Mouse (Mus musculus): ENCODE measurements around the gene Ccne1. TPM values are rescaled to one million over a fixed set of nuclear protein-coding genes. Genes with fewer than 3 reads are reported as not detected.
"Not testable (repeated sequence)": the region's sequence is repeated elsewhere in the genome, so short reads cannot be mapped to it uniquely, and the experiment has no call there.

Gene Ccne1
- polyA plus RNA-seq, 1 experiment from 2014 or later: 14.1 TPM

- Histone ChIP-seq H3K9me3 (ENCODE audit: control insufficient read depth, low read length) (no peaks in the 10 kb centered on the region), H3K4me2 (ENCODE audit: low read length) (no peak overlapping the region), H3K4me1 (ENCODE audit: control insufficient read depth, insufficient read depth, low read length) (no peaks in the 10 kb centered on the region), H3K9ac (replicated peaks; ENCODE audit: low read length) (no peak overlapping the region), H3K4me3 (replicated peaks; ENCODE audit: low read depth, low read length) (no peak overlapping the region), H3K27me3 (ENCODE audit: control insufficient read depth, insufficient read depth, low read length) (no peaks in the 10 kb centered on the region), H3K36me3 (ENCODE audit: control insufficient read depth, insufficient read depth, low read length) (no peaks in the 10 kb centered on the region), H3K27ac (replicated peaks; ENCODE audit: low read depth, low read length) (no peak overlapping the region)
- peak; percentile 83 for DNase-seq
- WGBS: 30% methylated on average over 5 of the region's 5 CpGs
- ATAC-seq (ENCODE audit: low FRiP score, low TSS enrichment): no peak
Observed at GRCm38 (mm10) chr7:38131186-38131585, 23.9 kb upstream of the Ccne1 start.

DNA sequence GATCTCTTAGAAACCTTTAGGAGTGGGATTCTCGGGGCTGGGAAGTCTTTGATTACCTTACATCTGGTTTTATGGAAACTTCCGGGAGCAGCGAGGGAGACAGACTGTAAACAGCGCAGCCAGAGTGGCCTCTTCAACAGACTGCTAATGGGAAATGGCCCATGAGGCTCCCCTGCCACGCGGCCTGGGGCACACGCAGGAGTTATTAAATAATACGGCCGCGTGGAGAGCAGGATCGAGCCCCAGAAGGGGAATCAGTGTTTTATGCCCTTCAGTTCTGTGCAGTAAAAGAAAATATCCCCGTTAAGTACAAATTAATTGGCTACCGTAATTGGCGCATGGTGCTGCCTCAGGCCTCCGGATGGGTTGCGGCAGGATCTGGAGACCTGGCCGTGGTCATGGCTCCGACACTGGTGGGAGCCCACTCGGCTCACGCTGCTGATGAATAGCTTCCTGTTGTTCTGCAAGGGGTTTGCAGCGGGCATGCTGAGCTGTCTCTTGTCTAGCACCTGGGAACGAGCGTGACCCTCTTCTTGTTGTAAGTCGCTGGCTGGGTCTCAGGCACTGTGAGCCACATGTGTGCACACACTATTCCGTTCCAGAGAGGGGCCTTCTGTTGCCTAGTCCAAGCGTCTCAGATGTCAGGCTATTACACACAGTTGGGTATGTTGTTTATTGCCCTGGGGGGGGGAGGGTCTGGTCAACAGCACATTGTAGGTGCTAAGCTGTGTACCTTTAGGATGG lies 22.8 kb upstream of the Ccne1 start:
- 69% methylated on average over 26 of the region's 26 CpGs for WGBS
- H3K27me3 ChIP-seq (ENCODE audit: control insufficient read depth, insufficient read depth, low read length): no peaks in the 10 kb centered on the region
- no peak overlapping the region for H3K4me2 ChIP-seq (ENCODE audit: low read length)
- DNase-seq (no peak), ATAC-seq (ENCODE audit: low FRiP score, low TSS enrichment) (no peak)
- no peak overlapping the region for H3K27ac ChIP-seq (replicated peaks; ENCODE audit: low read depth, low read length)
- H3K9me3 ChIP-seq (ENCODE audit: control insufficient read depth, low read length): no peaks in the 10 kb centered on the region
- H3K36me3 ChIP-seq (ENCODE audit: control insufficient read depth, insufficient read depth, low read length): no peaks in the 10 kb centered on the region
- no peaks in the 10 kb centered on the region for H3K4me1 ChIP-seq (ENCODE audit: control insufficient read depth, insufficient read depth, low read length)
- H3K4me3 ChIP-seq (replicated peaks; ENCODE audit: low read depth, low read length): no peak overlapping the region
- H3K9ac ChIP-seq (replicated peaks; ENCODE audit: low read length): no peak overlapping the region

DNA sequence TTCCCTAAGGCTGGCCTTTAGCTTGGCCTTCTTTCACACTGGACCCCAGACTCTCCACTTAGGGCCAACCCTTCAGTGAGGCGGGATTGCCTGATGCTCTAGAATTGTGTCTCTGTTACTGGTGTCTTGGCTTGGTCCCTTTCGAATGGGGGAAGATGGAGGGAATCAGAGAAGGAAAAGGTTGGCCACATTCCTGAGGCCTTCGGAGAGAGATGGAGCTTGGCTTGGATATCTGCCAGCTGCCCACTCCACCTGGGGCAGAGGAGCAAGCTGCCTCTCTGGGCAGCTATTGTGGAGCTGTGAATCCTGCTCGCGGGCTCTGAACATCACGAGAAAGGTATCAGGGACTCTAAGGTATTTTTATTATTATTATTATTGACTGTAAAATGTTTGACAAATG lies 22.2 kb upstream of the Ccne1 start:
- Histone ChIP-seq H3K27ac (replicated peaks; ENCODE audit: low read depth, low read length) (no peak overlapping the region), H3K4me2 (ENCODE audit: low read length) (no peak overlapping the region), H3K4me1 (ENCODE audit: control insufficient read depth, insufficient read depth, low read length) (no peaks in the 10 kb centered on the region), H3K27me3 (ENCODE audit: control insufficient read depth, insufficient read depth, low read length) (no peaks in the 10 kb centered on the region), H3K9me3 (ENCODE audit: control insufficient read depth, low read length) (no peaks in the 10 kb centered on the region), H3K9ac (replicated peaks; ENCODE audit: low read length) (no peak overlapping the region), H3K36me3 (ENCODE audit: control insufficient read depth, insufficient read depth, low read length) (no peaks in the 10 kb centered on the region), H3K4me3 (replicated peaks; ENCODE audit: low read depth, low read length) (no peak overlapping the region)
- DNase-seq (no peak), ATAC-seq (ENCODE audit: low FRiP score, low TSS enrichment) (no peak)
- 89% methylated on average over 6 of the region's 6 CpGs for whole genome bisulfite sequencing

DNA sequence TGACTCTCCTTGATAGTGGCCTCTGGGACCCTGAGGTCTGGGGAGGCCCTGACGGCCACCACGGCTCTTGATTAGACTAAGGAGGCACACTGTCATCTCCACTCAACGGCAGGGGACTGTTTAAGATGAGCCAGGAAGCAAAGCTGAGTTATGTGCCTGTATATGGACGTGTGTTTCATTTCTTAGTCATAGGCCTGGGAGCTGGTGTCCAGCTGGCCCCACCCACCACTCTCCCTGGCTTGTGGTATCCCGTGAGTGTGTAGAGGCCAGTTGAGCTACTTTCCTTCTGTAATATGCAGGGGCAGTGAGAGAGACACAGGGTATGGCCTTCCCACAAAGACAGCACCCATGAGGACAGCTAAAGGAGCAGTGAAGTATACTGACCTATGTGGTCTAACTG lies 20.9 kb upstream of the Ccne1 start:
- H3K36me3 ChIP-seq (ENCODE audit: control insufficient read depth, insufficient read depth, low read length); DNase-seq; H3K27ac ChIP-seq (replicated peaks; ENCODE audit: low read depth, low read length); H3K4me1 ChIP-seq (ENCODE audit: control insufficient read depth, insufficient read depth, low read length); H3K27me3 ChIP-seq (ENCODE audit: control insufficient read depth, insufficient read depth, low read length); H3K9me3 ChIP-seq (ENCODE audit: control insufficient read depth, low read length); ATAC-seq (ENCODE audit: low FRiP score, low TSS enrichment); H3K4me2 ChIP-seq (ENCODE audit: low read length); H3K4me3 ChIP-seq (replicated peaks; ENCODE audit: low read depth, low read length); H3K9ac ChIP-seq (replicated peaks; ENCODE audit: low read length): not testable (repeated sequence)
- WGBS: 68% methylated on average over 5 of the region's 5 CpGs

DNA sequence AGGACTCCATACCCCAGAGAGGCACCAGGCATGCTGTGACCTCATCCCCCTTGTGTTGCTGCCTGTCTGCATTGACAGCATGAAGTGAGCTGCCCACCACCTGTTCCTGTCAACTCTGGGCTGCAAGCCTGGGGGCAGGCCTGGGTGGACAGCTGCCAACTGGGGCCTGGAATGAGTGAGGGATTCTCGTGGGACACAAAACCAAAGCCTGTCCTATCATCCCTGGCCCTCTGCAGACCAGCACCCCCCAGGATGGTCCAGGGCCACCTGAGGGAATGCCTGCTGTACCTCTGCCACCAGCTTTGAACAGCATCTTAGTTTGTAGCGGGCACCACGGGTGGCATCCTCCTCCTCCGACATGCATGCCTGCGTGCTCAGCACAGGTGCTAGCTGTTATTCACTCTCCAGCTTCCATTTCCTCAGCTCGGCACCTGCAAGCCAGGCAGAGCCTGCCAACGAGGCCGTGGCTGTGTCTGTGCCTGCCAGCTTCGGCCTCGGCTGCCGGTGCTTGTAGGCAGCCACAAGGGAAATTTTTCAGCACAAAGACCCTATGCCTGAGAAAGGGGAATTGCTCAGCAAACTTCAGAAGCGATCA lies 18.3 kb upstream of the Ccne1 start:
- DNase-seq: no peak
- no peak for ATAC-seq (ENCODE audit: low FRiP score, low TSS enrichment)
- Histone ChIP-seq H3K4me2 (ENCODE audit: low read length) (no peak overlapping the region), H3K9ac (replicated peaks; ENCODE audit: low read length) (no peak overlapping the region; the same call in 1 of the 2 replicates), H3K36me3 (ENCODE audit: control insufficient read depth, insufficient read depth, low read length) (no peaks in the 10 kb centered on the region), H3K9me3 (ENCODE audit: control insufficient read depth, low read length) (no peaks in the 10 kb centered on the region), H3K27me3 (ENCODE audit: control insufficient read depth, insufficient read depth, low read length) (no peaks in the 10 kb centered on the region), H3K27ac (replicated peaks; ENCODE audit: low read depth, low read length) (no peak overlapping the region), H3K4me3 (replicated peaks; ENCODE audit: low read depth, low read length) (no peak overlapping the region), H3K4me1 (ENCODE audit: control insufficient read depth, insufficient read depth, low read length) (no peaks in the 10 kb centered on the region)
- 69% methylated on average over 12 of the region's 12 CpGs for WGBS

GRCm38 (mm10) chr7:38124164-38124563 lies 16.8 kb upstream of the Ccne1 start:
- not testable (repeated sequence) for H3K9me3 ChIP-seq (ENCODE audit: control insufficient read depth, low read length); DNase-seq; H3K9ac ChIP-seq (replicated peaks; ENCODE audit: low read length); H3K27me3 ChIP-seq (ENCODE audit: control insufficient read depth, insufficient read depth, low read length); H3K27ac ChIP-seq (replicated peaks; ENCODE audit: low read depth, low read length); H3K36me3 ChIP-seq (ENCODE audit: control insufficient read depth, insufficient read depth, low read length); H3K4me1 ChIP-seq (ENCODE audit: control insufficient read depth, insufficient read depth, low read length); H3K4me2 ChIP-seq (ENCODE audit: low read length); H3K4me3 ChIP-seq (replicated peaks; ENCODE audit: low read depth, low read length); ATAC-seq (ENCODE audit: low FRiP score, low TSS enrichment)
- WGBS: 91% methylated on average over 2 of the region's 2 CpGs

- Histone ChIP-seq H3K9ac (replicated peaks; ENCODE audit: low read length) (no peak overlapping the region), H3K36me3 (ENCODE audit: control insufficient read depth, insufficient read depth, low read length) (no peaks in the 10 kb centered on the region), H3K9me3 (ENCODE audit: control insufficient read depth, low read length) (no peaks in the 10 kb centered on the region), H3K4me2 (ENCODE audit: low read length) (no peak overlapping the region), H3K4me3 (replicated peaks; ENCODE audit: low read depth, low read length) (no peak overlapping the region), H3K27me3 (ENCODE audit: control insufficient read depth, insufficient read depth, low read length) (no peaks in the 10 kb centered on the region), H3K27ac (replicated peaks; ENCODE audit: low read depth, low read length) (no peak overlapping the region), H3K4me1 (ENCODE audit: control insufficient read depth, insufficient read depth, low read length) (no peaks in the 10 kb centered on the region)
- DNase-seq (no peak), ATAC-seq (ENCODE audit: low FRiP score, low TSS enrichment) (no peak)
- 0% methylated on average over 1 of the region's 1 CpGs for WGBS
Observed at GRCm38 (mm10) chr7:38118594-38118993, 11.3 kb upstream of the Ccne1 start.

GRCm38 (mm10) chr7:38112451-38112850 lies 5.1 kb upstream of the Ccne1 start:
- Histone ChIP-seq H3K9ac (replicated peaks; ENCODE audit: low read length) (no peak overlapping the region), H3K27me3 (ENCODE audit: control insufficient read depth, insufficient read depth, low read length) (no peaks in the 10 kb centered on the region), H3K27ac (replicated peaks; ENCODE audit: low read depth, low read length) (no peak overlapping the region), H3K9me3 (ENCODE audit: control insufficient read depth, low read length) (no peaks in the 10 kb centered on the region), H3K4me1 (ENCODE audit: control insufficient read depth, insufficient read depth, low read length) (0 out of 2 replicates have a peak, but pooled peaks cover 4% of the 10 kb centered on the region), H3K36me3 (ENCODE audit: control insufficient read depth, insufficient read depth, low read length) (no peaks in the 10 kb centered on the region), H3K4me2 (ENCODE audit: low read length) (no peak overlapping the region), H3K4me3 (replicated peaks; ENCODE audit: low read depth, low read length) (no peak overlapping the region)
- 87% methylated on average over 9 of the region's 9 CpGs for WGBS
- ATAC-seq (ENCODE audit: low FRiP score, low TSS enrichment) (no peak), DNase-seq (no peak)

DNA sequence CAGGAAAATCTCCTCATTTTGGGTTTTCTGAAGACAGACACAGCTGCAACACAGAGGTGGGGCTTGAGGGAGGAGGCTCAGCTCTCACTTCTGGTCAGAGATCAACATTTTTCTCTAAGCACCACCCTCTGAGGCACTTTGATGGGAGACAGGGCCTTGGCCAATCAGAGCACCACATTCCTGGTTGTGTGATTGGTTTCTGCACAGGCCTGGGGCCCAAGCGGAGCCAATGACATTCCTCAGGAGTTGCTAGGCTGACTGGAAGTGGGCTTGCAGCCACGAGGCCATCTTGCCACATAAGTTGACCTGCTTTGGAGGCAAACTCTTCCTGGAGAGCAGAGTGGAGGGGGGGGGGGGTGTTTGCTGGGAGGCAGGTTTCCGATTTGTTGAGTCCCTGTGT lies 4.7 kb upstream of the Ccne1 start:
- peaks cover 4% of the 10 kb centered on the region; the same call in 1 of the 2 replicates for H3K4me1 ChIP-seq (ENCODE audit: control insufficient read depth, insufficient read depth, low read length)
- no peak overlapping the region for H3K9ac ChIP-seq (replicated peaks; ENCODE audit: low read length)
- H3K9me3 ChIP-seq (ENCODE audit: control insufficient read depth, low read length): no peaks in the 10 kb centered on the region
- no peak overlapping the region for H3K4me3 ChIP-seq (replicated peaks; ENCODE audit: low read depth, low read length)
- ATAC-seq (ENCODE audit: low FRiP score, low TSS enrichment): no peak
- no peak overlapping the region for H3K4me2 ChIP-seq (ENCODE audit: low read length)
- no peaks in the 10 kb centered on the region for H3K36me3 ChIP-seq (ENCODE audit: control insufficient read depth, insufficient read depth, low read length)
- DNase-seq: peak; percentile 50
- no peak overlapping the region for H3K27ac ChIP-seq (replicated peaks; ENCODE audit: low read depth, low read length)
- H3K27me3 ChIP-seq (ENCODE audit: control insufficient read depth, insufficient read depth, low read length): no peaks in the 10 kb centered on the region
- 49% methylated on average over 3 of the region's 3 CpGs for WGBS

Data from midbrain, embryonic 14.5 days (tissue).